Mouse (Mus musculus) olfactory bulb, adult 2 months (tissue): ENCODE measurements around the gene Tbc1d4.

Source experiments
- CTCF ChIP-seq: fragments of 200-500 bp; IDR thresholded peaks from 2 replicates; pipeline ENCODE4 v1.5.1; 2012; ENCODE audit warnings: low read depth, mild to moderate bottlenecking, low read length, moderate library complexity; ENCODE audit not compliant: insufficient read depth
- POLR2A ChIP-seq: fragments of 200-500 bp; IDR thresholded peaks from 2 replicates; pipeline ENCODE4 v1.6.1; 2012; ENCODE audit warnings: mild to moderate bottlenecking, low read depth, low read length, moderate library complexity; ENCODE audit not compliant: insufficient read depth

GRCm38 (mm10) chr14:101654526-101654909 lies 45.5 kb upstream of the Tbc1d4 start:
- TF ChIP-seq POLR2A (no peak), CTCF (no peak)
